Mouse (Mus musculus) central nervous system, embryonic 18 days (tissue): ENCODE results near the gene Hscb. TPM values are rescaled to one million over a fixed set of nuclear protein-coding genes. Genes with fewer than 3 reads are reported as not detected.

Experiments
- polyA plus RNA-seq: library from polyadenylated mRNA; depleted of rRNA; stranded (reverse); fragments of >200 nt; gene quantifications from 2 replicates; pipeline ENCODE4 v1.2.3, GENCODE M21; 2012; rRNA removed

Gene Hscb
- polyA plus RNA-seq, result 9.3 and 9.4 TPM in 2 replicates

GRCm38 (mm10) chr5:110839678-110840365, at the start of gene Hscb, which contains the start of gene Chek2:
TSS of gene Hscb (minus strand) at chr5:110839777.
TSS of gene Chek2 (plus strand) at chr5:110839979.

GRCm38 (mm10) chr5:110879584-110880374, 40.2 kb upstream of the Hscb start, which contains the start of gene Ttc28:
TSS of gene Ttc28 (plus strand) at chr5:110879803.

GRCm38 (mm10) chr5:110809667-110810325, 29.8 kb downstream of the Hscb start, which contains the start of gene Ulk1:
TSS of gene Ulk1 (minus strand) at chr5:110810097.

GRCm38 (mm10) chr5:110779998-110780760, 59.4 kb downstream of the Hscb start, which contains the start of gene Pus1:
TSS of gene Pus1 (minus strand) at chr5:110780659.

Other genes starting within 250 kb of the Hscb start
- 55.8 and 60.1 TPM in 2 replicates for gene Noc4l, start 186.4 kb downstream of the Hscb start, polyA plus RNA-seq
- gene Ddx51, start 186.3 kb downstream of the Hscb start, polyA plus RNA-seq, result 25.7 and 27.1 TPM in 2 replicates
- 36.7 and 40.9 TPM in 2 replicates for gene Ep400, start 69.1 kb downstream of the Hscb start, polyA plus RNA-seq
- 18.2 and 19.2 TPM in 2 replicates for gene Pus1, start 59.1 kb downstream of the Hscb start, polyA plus RNA-seq
- gene Ulk1, start 29.7 kb downstream of the Hscb start, polyA plus RNA-seq, result 68.2 and 83.0 TPM in 2 replicates
- gene Chek2, start 202 bp upstream of the Hscb start, polyA plus RNA-seq, result 4.3 and 5.1 TPM in 2 replicates
- gene Ttc28, start 40.0 kb upstream of the Hscb start, polyA plus RNA-seq, result 18.5 and 26.0 TPM in 2 replicates